Mouse (Mus musculus): ENCODE measurements around the gene Hlx. TPM values are rescaled to one million over a fixed set of nuclear protein-coding genes. Genes with fewer than 3 reads are reported as not detected.

The Hlx gene
- total RNA-seq, 2 experiments from 2014 or later: 1.5 TPM

- DNase-seq (ENCODE audit: extremely low spot score in 1 of 2, low spot score in 1 of 2): no peak
Observed at GRCm38 (mm10) chr1:184734067-184734830, 1.8 kb upstream of the Hlx start.

GRCm38 (mm10) chr1:184733300-184734066 lies 1.1 kb upstream of the Hlx start:
- no peak for DNase-seq (ENCODE audit: extremely low spot score in 1 of 2, low spot score in 1 of 2)

DNA sequence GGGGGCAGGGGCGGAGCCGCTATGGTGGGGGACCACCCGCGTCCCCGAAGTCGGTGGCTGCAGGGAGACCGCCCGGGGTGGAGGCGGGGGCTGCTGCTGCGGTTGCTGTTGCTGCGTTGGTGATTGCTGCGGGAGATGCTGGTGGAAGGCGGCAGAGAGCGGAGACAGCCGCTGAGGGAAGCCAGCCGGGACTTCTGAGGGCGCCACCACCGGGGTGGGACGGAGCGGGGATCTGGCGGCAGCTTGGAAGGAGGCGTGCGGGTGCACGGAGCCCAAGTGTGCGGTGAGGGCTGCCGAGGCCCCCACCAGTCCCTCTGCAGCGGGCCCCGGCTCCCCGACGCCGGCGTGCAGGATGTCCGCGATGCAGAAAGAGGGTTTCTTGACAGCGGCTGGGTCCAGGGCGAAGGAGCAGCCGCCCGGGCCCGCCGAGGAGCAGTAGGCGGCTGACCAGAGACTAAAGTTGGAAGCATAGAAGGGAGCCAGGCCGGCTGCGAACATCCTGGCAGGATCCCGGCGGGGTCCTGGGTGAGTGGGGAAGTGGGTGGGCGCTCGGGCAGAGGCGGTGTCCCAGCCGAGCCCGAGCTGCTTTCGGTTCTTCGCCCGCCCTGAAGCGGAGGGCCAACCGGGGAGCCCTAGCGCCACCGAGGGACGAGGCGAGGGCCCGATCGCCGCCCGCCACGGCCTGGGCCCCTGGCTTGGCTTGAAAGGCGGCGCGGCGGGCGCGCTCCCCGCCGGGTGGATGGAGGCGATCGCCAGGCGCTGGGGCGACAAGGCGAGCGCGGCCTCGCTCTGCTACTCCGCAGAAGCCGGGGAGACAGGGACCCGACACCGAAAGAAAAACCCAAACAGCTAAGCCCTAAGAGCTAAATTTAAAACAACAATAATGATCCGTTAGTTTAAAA lies 524 bp downstream of the Hlx start:
- no peak for DNase-seq (ENCODE audit: extremely low spot score in 1 of 2, low spot score in 1 of 2)

GRCm38 (mm10) chr1:184731091-184731640 lies 1.3 kb downstream of the Hlx start:
- DNase-seq (ENCODE audit: extremely low spot score in 1 of 2, low spot score in 1 of 2): no peak

DNA sequence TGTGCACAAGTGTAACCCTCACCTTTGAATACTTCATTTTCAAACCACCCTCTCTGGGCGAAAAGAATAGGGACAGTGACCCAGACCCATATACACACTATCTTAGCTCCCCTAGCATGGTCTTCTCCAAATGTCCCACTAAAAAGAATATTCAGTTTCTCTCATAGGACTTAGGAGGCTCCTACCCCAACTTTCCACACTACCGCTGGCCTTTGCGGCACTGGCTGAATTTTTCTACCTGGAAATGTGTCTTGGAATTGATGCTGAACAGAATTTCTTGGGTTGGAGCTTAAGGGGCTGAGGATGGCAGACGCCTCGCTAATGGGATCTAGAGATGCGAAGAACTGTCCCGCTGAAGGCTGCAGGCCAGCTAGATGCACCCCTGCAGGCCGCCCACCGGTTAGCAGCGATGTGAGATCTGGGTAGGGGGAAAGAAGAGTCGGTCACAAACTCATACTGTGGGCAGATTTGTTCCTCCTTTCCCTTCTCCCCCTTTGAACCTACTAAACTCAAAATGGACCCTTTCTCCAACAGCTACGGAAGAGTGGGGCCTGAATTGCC lies 1.9 kb downstream of the Hlx start:
- DNase-seq (ENCODE audit: extremely low spot score in 1 of 2, low spot score in 1 of 2): no peak

- no peak for DNase-seq (ENCODE audit: extremely low spot score in 1 of 2, low spot score in 1 of 2)
Observed at GRCm38 (mm10) chr1:184729357-184730140, 2.9 kb downstream of the Hlx start.

DNA sequence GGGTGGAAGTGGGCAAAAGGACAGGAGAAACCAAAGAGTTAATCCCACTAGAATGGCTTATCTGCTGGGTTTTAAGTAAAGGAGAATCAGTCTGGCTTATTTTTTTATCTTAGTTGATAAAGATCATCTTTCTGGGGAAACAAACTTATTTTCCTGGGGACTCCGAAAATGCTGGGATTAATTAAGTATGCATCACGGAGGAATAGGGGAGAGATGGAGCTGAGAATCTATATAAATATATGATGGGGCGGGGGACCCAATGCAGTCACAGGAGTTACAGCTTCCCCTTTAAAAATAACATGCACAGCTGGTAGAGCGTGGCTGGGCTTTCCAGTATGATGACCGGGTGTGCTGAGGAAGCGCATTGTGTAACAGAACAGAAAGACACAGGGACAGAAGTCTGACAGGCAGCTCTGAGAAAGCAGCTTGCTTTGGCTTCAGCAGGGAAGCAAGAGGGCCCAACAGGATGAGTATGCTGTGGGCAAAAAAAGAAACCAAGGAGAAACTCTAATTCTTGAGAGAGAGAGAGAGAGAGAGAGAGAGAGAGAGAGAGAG lies 3.8 kb downstream of the Hlx start:
- no peak for DNase-seq (ENCODE audit: extremely low spot score in 1 of 2, low spot score in 1 of 2)

DNA sequence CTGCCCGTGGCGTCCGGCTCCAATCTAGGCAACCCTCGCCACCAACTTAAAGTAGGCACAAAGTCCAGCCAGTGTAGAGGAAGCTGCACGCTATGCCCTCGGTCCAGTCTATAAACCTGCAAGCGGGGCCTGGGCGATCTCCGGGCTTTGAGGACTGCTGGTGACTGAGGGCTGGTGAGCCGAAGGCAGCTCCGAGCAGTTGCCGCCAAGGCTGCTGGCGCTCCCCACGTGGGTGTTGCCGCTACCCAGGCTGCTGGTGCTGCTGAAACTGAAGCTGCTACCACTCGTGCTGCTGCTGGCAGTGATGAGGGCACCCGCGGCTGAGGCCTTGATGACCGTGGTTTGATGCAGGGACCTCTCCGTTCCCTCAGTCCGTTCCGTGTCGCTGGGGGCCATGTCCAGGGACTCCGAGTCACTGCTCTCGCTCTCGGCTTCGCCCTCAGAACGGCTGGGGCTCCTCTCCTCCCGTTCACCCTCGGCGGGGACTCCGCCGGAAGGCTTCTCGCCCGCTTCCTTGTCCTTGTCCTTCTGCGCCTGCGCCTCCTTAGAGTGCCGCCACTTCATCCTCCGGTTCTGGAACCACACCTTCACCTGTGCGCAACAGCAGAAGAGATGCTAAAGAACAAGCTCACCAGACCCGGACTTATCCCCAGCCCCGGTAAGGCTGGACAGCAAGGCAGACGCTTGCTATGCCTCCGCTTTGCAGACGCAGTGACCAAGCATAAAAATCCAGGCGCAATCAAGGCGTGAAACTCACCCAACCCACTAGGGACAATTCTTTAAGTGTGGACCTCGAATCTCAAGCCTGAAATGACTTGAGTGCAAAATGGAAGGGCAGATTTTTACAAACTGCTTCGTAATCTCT lies 4.8 kb downstream of the Hlx start:
- no peak for DNase-seq (ENCODE audit: extremely low spot score in 1 of 2, low spot score in 1 of 2)

DNA sequence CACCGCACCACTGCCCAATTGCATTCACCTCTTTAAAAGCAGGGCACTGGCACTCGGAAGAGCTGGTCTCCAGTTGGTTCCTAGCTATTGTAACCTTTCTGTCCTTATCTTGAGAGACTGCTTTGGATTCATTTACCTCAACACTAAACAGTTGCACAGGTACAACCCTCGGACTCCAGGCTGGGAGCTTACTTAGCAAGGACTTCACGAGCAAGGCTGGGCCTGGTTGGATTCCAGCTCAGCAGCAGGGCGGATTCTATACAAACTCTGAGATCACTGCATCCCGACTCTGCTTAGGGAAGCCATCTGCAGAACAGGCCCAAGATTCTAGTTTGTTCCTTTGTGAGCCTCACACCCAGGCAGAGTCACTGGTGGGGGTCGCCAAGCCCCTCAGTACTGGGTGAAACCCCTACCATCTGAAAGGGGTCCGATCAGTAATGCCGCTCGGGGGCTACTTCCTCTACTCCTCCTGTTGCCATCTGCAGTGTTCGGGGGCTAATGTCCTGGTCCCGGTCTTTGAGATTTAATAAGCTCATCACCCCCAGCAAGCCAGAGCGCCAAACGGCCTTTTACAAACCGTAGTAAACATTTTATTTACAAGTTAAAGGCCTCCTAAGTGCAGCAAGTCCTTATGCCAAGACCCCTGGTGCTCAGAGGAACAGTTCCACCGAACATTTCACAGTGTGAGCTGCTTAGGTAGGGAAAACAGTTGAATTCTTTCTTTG lies 5.7 kb downstream of the Hlx start:
- no peak for DNase-seq (ENCODE audit: extremely low spot score in 1 of 2, low spot score in 1 of 2)

DNA sequence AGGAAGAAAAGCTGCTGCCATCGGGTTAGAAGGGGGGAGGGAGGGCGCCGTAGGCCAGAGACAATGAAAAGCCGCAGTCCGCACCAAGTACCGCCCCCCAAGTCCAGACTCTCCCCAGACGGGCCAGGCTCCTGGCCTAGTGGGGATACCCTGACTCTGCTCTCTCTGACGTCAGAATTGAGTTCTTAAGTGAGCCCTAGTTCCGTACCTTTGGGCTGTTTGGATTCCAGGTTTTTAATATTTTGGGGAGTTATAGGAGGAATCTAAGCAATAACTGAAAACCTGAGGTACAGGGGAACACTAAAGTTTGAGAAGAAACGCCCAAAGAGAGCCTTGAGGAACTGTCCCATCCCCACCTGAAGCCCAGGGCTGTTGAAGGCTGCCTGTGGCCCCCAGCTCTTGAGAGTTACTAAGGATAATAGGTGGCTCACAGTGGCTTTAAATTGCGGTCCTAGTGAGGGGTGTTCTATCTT lies 7.1 kb downstream of the Hlx start:
- DNase-seq (ENCODE audit: extremely low spot score in 1 of 2, low spot score in 1 of 2): no peak

DNA sequence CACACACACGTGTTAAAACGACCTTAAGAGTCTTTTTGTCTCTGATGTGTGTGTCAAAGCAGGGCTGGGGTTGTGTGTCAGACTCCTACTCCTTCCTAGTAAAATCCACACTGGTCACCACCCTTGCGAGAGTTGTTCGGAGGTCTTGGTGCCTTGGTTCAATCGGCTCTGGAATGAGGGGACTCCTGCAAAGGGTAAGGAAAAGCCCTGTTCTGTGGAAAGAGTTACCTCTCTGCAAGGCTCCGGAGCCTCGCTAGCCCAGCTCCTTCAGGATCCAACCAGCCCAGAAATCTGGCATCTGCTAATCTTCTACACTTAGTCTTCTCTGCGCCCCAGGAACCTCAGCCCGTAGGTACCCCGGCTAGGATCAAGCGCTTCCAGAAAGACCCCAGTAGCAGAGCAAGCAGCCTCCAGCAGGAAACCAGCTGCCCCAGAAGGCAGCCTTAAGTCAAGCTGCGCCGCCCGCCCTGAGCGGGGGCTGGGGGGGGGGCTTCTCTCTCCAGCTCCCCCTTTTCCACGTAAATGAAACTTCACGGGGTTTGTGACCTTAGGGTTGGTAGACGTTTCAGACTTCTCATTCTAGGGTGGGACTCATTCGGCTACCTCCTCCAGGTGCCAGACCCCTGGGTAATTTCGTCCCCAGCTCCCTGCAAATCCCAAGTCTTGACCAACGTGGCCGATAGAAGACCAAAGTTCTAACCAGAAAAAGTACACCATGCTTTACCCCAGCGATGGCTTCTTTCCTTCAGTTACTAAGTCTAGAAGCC lies 7.7 kb downstream of the Hlx start:
- no peak for DNase-seq (ENCODE audit: extremely low spot score in 1 of 2, low spot score in 1 of 2)

GRCm38 (mm10) chr1:184723899-184724298 lies 8.5 kb downstream of the Hlx start:
- DNase-seq (ENCODE audit: extremely low spot score in 1 of 2, low spot score in 1 of 2): no peak

DNA sequence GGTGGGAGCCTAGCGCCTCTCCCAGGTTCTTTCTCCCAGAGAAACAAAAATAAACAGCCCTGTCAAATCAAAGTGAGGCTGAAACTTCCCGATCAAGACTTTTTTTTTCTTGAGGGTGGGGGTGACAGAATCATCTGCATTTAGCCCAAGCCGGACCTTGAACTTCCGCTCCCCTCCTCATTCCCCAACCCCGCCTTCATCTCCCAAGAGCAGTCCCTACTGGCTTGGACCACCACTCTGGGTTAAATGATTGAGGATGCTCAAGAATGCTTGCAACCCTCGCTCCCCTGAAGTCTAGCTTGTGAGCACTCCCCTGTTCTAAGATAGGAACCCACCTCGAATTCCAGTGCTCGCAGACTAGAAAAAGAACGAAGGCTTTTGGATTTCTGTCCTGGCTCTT lies 11.3 kb downstream of the Hlx start:
- no peak for DNase-seq (ENCODE audit: extremely low spot score in 1 of 2, low spot score in 1 of 2)

DNA sequence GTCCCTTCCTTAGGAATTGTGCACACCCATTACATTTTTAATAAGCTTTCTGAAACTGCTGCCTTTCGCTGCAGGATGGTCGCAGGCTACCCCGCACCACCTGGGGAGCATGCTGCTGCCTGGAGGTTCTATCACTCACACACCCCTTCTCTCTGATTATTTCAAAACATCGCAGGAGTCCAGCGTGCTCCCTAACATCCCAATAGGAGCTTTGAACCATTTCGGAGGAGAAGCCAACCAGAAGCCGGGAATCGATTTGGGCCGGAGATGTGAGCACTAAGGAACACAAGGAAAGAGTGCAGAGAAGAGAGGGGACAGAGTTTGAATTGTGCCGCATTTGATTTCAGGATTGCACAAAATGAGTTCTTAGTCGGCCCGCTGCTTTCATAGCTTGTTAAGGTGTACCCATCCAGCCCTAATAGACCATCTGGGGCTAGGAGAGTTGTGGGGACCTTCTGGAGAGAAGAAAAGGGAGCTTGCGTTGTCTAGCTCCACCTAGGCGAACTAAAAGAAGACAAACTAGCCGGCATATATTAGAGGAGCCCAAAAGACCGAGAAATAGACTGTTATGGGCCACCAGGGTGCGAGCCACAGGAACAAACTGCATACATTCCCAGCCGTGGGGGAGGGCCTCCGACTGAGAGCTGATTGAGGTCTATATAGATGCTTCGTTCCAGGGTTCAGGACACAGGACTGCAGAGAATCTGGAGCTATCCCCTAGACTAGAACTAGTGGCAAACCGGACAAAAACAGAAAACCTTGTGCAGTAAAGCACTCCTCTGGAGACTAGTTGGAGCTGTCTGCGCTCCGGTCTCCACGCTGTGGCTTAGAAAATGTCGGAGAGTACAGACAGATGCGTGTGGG lies 12.0 kb downstream of the Hlx start:
- no peak for DNase-seq (ENCODE audit: extremely low spot score in 1 of 2, low spot score in 1 of 2)

- no peak for DNase-seq (ENCODE audit: extremely low spot score in 1 of 2, low spot score in 1 of 2)
Observed at GRCm38 (mm10) chr1:184718261-184719120, 13.9 kb downstream of the Hlx start.
